Mouse (Mus musculus): ENCODE measurements around the gene Tprn.

Gene Tprn

GRCm38 (mm10) chr2:25262291-25262767 lies at the start of gene Tprn:
Tprn (plus strand) TSS chr2:25262618.
- peak; percentile 95 for DNase-seq (ENCODE audit: low read depth)

- no peak for DNase-seq (ENCODE audit: low read depth)
These were observed 49.1 kb upstream of the Tprn start for GRCm38 (mm10) chr2:25213266-25213865.

- no peak for DNase-seq (ENCODE audit: low read depth)
These were observed 48.0 kb upstream of the Tprn start, which contains the start of gene Stpg3 for GRCm38 (mm10) chr2:25214444-25214843. Stpg3 (minus strand) TSS chr2:25214637.

- no peak for DNase-seq (ENCODE audit: low read depth)
These were observed 44.8 kb upstream of the Tprn start for GRCm38 (mm10) chr2:25217666-25218065.

GRCm38 (mm10) chr2:25218445-25218844 lies 44.0 kb upstream of the Tprn start, which contains the start of gene Fam166a:
Fam166a (plus strand) TSS chr2:25218745.
- no peak for DNase-seq (ENCODE audit: low read depth)

GRCm38 (mm10) chr2:25221331-25221772 lies 41.1 kb upstream of the Tprn start:
- no peak for DNase-seq (ENCODE audit: low read depth)

GRCm38 (mm10) chr2:25223681-25224491 lies 38.5 kb upstream of the Tprn start:
- peak; percentile 88 for DNase-seq (ENCODE audit: low read depth)

GRCm38 (mm10) chr2:25224492-25224765 lies 38.0 kb upstream of the Tprn start, which contains the start of gene Tubb4b:
Tubb4b (minus strand) TSS chr2:25224702.
- DNase-seq (ENCODE audit: low read depth): no peak

GRCm38 (mm10) chr2:25224766-25225752 lies 37.4 kb upstream of the Tprn start:
- peak; percentile 99 for DNase-seq (ENCODE audit: low read depth)

GRCm38 (mm10) chr2:25225811-25226379 lies 36.5 kb upstream of the Tprn start:
- DNase-seq (ENCODE audit: low read depth): no peak

GRCm38 (mm10) chr2:25226864-25227263 lies 35.6 kb upstream of the Tprn start:
- no peak for DNase-seq (ENCODE audit: low read depth)

- DNase-seq (ENCODE audit: low read depth): no peak
These were observed 35.0 kb upstream of the Tprn start for GRCm38 (mm10) chr2:25227406-25227805.

- DNase-seq (ENCODE audit: low read depth): peak; percentile 86
These were observed 34.0 kb upstream of the Tprn start for GRCm38 (mm10) chr2:25228431-25228889.

GRCm38 (mm10) chr2:25228995-25229530 lies 33.4 kb upstream of the Tprn start:
- no peak for DNase-seq (ENCODE audit: low read depth)

GRCm38 (mm10) chr2:25229582-25229981 lies 32.8 kb upstream of the Tprn start:
- DNase-seq (ENCODE audit: low read depth): no peak

GRCm38 (mm10) chr2:25230581-25230980 lies 31.8 kb upstream of the Tprn start:
- no peak for DNase-seq (ENCODE audit: low read depth)

- DNase-seq (ENCODE audit: low read depth): no peak
These were observed 31.4 kb upstream of the Tprn start for GRCm38 (mm10) chr2:25231038-25231437.

GRCm38 (mm10) chr2:25233421-25233820 lies 29.0 kb upstream of the Tprn start:
- no peak for DNase-seq (ENCODE audit: low read depth)

GRCm38 (mm10) chr2:25234050-25234449 lies 28.4 kb upstream of the Tprn start, which contains the start of gene Slc34a3:
Slc34a3 (minus strand) TSS chr2:25234364.
- no peak for DNase-seq (ENCODE audit: low read depth)

GRCm38 (mm10) chr2:25234551-25235220 lies 27.7 kb upstream of the Tprn start:
- DNase-seq (ENCODE audit: low read depth): no peak

GRCm38 (mm10) chr2:25236614-25237013 lies 25.8 kb upstream of the Tprn start, which contains the start of gene Rnf224:
Rnf224 (minus strand) TSS chr2:25236787.
- no peak for DNase-seq (ENCODE audit: low read depth)
